Mouse (Mus musculus) embryonic fibroblast, embryonic 13.5 days (primary cell): ENCODE measurements at regions not wholly inside any gene's neighbourhood (a gene's known extent, or its start where the extent isn't known, plus 50 kb on each side); places are given as distances from the start of the nearest gene placed in this dataset.

Experiments
- H3K27ac ChIP-seq: 2 replicates; pipeline ENCODE4 v1.5.1; 2012; ENCODE audit warnings: low read length, control low read depth, inconsistent platforms; ENCODE audit not compliant: insufficient read depth
- H3K4me1 ChIP-seq: 2 replicates; pipeline ENCODE4 v1.6.1; 2011; ENCODE audit warnings: low read length; ENCODE audit not compliant: control insufficient read depth, insufficient read depth
- H3K4me3 ChIP-seq: 2 replicates; pipeline ENCODE4 v1.5.1; 2011; ENCODE audit warnings: mild to moderate bottlenecking, control low read depth, low read length; ENCODE audit not compliant: insufficient read depth
- CTCF ChIP-seq: IDR thresholded peaks from 2 replicates; pipeline ENCODE4 v1.5.1; 2011; ENCODE audit warnings: mild to moderate bottlenecking, control low read depth, low read length, moderate library complexity, borderline replicate concordance; ENCODE audit not compliant: insufficient read depth
- POLR2A ChIP-seq: IDR thresholded peaks from 2 replicates; pipeline ENCODE4 v1.6.1; 2011; ENCODE audit warnings: low read depth, mild to moderate bottlenecking, control low read depth, low read length, moderate library complexity

GRCm38 (mm10) chr3:119977349-119977748 is 193.1 kb upstream of the Ptbp2 start:
- TF ChIP-seq POLR2A = no peak
- TF ChIP-seq CTCF = no peak
- Histone ChIP-seq H3K27ac (no peak overlapping the region), H3K4me1 (no peaks in the 10 kb centered on the region), H3K4me3 (no peak overlapping the region)

- Histone ChIP-seq H3K4me3 (no peak overlapping the region), H3K4me1 (no peaks in the 10 kb centered on the region), H3K27ac (no peak overlapping the region)
- TF ChIP-seq POLR2A (no peak), CTCF (no peak)
These were observed 192.1 kb upstream of the Ptbp2 start for GRCm38 (mm10) chr3:119976363-119976762.

- Histone ChIP-seq H3K27ac (peak overlapping the region; percentile 60), H3K4me3 (no peak overlapping the region), H3K4me1 (peaks cover 17% of the 10 kb centered on the region)
- TF ChIP-seq CTCF (no peak), POLR2A (no peak)
These were observed 174.7 kb upstream of the Ptbp2 start for GRCm38 (mm10) chr3:119958799-119959467.

GRCm38 (mm10) chr3:119957529-119957928 is 173.3 kb upstream of the Ptbp2 start:
- H3K27ac ChIP-seq = no peak overlapping the region
- no peak overlapping the region for H3K4me3 ChIP-seq
- TF ChIP-seq CTCF (no peak), POLR2A (no peak)
- peaks cover 17% of the 10 kb centered on the region for H3K4me1 ChIP-seq

GRCm38 (mm10) chr3:119955745-119956615 is 171.7 kb upstream of the Ptbp2 start:
- Histone ChIP-seq H3K4me3 (no peak overlapping the region), H3K4me1 (peaks cover 17% of the 10 kb centered on the region), H3K27ac (peak overlapping the region; percentile 96)
- TF ChIP-seq CTCF = no peak
- TF ChIP-seq POLR2A = no peak

- no peak overlapping the region for H3K4me3 ChIP-seq
- no peak overlapping the region for H3K27ac ChIP-seq
- peaks cover 5% of the 10 kb centered on the region for H3K4me1 ChIP-seq
- TF ChIP-seq CTCF = no peak
- TF ChIP-seq POLR2A = no peak
These were observed 166.5 kb upstream of the Ptbp2 start for GRCm38 (mm10) chr3:119950721-119951120.

- Histone ChIP-seq H3K4me1 (no peaks in the 10 kb centered on the region), H3K4me3 (no peak overlapping the region), H3K27ac (0 out of 2 replicates have a peak overlapping the region, but pooled peaks have one; percentile 4)
- TF ChIP-seq CTCF (no peak), POLR2A (no peak)
These were observed 165.8 kb upstream of the Ptbp2 start for GRCm38 (mm10) chr3:119950070-119950469.

GRCm38 (mm10) chr3:119949620-119950019 is 165.4 kb upstream of the Ptbp2 start:
- H3K27ac ChIP-seq = no peak overlapping the region
- TF ChIP-seq CTCF (no peak), POLR2A (no peak)
- no peaks in the 10 kb centered on the region for H3K4me1 ChIP-seq
- H3K4me3 ChIP-seq = no peak overlapping the region

- H3K27ac ChIP-seq = no peak overlapping the region
- no peak for TF ChIP-seq POLR2A
- TF ChIP-seq CTCF = no peak
- H3K4me1 ChIP-seq = no peaks in the 10 kb centered on the region
- H3K4me3 ChIP-seq = no peak overlapping the region
These were observed 164.8 kb upstream of the Ptbp2 start for GRCm38 (mm10) chr3:119949041-119949470.

GRCm38 (mm10) chr3:119947126-119947525 is 162.9 kb upstream of the Ptbp2 start:
- H3K27ac ChIP-seq = no peak overlapping the region
- H3K4me3 ChIP-seq = no peak overlapping the region
- no peaks in the 10 kb centered on the region for H3K4me1 ChIP-seq
- TF ChIP-seq POLR2A (no peak), CTCF (no peak)
